Mouse (Mus musculus) frontal cortex, postnatal 10 days (tissue): Measurements from ENCODE around the gene Asprv1.

Experiments used
- DNase-seq, 2 experiments: peaks; one replicate each; pipeline ENCODE4 v3.0.0; 2022; ENCODE audit warnings: low spot score in 2 of 2, mixed read lengths in 1 of 2

Asprv1 gene

DNA sequence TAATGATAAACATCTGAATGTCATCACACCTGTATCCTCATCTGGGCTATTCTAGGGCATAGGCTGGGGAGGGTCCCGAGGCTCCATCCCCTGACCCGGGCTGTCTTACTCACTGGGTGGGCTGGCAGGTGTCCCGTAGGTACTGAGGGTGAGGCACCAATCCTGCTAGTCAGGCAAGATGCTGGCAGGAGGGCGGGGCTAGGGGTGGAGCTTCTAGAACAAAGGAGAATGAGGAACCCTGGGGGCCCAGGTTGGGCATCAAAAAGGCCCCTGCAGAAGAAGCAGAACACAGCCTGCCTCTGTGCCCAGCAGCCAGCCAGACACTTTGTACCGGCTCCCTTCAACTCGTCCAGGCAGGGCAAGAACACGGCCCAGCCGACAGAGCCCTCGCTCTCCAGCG, at the start of gene Asprv1:
TSS of gene Asprv1 (plus strand) at position 219 of the 400 bp plus-strand sequence.
- DNase-seq, result no peak

GRCm38 (mm10) chr6:86578396-86578795, 49.6 kb upstream of the Asprv1 start:
- no peak for DNase-seq

DNA sequence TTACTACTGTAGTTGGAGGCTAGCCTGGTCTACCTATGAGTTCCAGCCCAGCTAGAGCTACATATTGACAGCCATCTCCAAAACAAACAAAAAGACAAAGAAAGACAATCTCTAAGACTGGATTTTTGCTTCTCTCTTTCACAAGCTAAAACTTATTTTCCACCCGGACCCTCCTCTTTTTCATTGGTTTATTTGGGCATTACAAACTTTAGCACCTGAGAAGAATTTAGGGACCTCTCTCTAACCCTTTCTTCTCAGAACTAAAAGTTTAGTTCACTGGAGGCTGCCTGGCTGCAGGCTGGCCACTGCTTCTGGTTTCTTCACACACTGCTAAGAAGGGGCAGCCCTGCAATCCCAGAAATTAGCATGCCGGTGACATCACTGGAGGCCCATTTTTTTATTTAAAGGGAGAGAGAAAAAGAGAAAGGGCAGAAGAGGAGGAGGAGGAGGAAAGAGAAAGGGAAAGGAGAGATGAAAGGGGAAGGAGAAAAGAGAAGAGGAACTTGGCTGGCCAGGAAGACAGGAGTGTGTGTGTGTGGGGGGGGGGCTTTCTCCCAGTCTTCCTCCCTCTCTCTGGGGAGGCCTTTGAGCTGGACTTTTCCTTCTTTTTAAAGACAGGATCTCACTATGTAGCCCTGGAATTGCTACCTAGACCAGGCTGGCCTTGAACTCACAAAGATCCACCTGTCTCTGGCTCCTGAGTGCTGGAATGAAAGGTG, 48.7 kb upstream of the Asprv1 start:
- DNase-seq, result no peak

- DNase-seq, result no peak
These were observed 48.0 kb upstream of the Asprv1 start for GRCm38 (mm10) chr6:86579926-86580325.

DNA sequence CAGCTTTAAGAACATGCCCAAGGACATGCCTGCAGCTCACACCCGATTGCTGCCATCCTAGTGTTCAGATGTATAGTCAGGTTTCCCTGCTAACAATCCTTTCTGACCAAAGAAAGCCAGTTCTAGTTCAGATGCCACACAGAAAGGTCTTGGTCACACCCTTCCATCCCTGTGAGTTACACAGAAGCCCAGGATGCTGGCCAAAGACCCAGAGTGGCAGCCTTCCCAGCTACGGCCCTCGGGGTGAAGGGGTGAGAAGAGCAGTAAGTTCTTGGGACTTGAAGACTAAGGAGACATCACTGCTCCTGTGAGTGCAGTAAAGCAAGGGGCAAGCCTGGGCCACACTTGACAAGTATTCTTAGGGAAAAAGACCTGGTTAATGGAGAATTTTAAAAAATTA, 44.8 kb upstream of the Asprv1 start:
- no peak for DNase-seq

DNA sequence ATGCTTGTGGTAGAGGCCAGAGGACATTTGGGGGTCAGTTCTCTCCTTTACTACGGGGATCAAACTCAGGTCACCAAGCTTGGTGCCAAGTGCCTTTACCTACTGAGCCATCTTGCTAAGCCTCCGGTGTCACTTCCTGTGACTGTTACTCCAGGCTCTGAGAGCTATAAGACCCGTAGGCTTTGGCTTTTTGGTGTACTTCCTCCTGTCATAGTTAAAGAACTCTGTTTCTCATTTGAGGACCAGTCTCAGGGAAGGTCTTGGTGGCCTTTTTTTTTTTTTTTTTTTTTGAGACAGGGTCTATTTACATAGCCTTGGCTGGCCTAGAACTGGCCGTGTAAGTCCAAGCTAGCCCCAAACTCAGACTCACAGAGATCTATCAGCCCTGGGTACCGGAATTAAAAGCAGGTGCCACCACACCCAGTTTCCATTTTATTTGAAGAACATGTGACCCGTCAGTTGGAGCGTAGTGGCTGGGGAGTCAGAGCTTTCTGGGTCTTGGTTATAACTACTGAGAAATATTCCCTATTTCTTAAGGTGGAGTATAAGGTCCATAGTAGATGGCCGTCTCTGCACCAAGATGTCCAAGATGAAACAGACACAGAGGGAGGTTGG, 44.3 kb upstream of the Asprv1 start:
- DNase-seq, result no peak

GRCm38 (mm10) chr6:86584296-86585015, 43.5 kb upstream of the Asprv1 start:
- DNase-seq, result peak; percentile 72 to 79

DNA sequence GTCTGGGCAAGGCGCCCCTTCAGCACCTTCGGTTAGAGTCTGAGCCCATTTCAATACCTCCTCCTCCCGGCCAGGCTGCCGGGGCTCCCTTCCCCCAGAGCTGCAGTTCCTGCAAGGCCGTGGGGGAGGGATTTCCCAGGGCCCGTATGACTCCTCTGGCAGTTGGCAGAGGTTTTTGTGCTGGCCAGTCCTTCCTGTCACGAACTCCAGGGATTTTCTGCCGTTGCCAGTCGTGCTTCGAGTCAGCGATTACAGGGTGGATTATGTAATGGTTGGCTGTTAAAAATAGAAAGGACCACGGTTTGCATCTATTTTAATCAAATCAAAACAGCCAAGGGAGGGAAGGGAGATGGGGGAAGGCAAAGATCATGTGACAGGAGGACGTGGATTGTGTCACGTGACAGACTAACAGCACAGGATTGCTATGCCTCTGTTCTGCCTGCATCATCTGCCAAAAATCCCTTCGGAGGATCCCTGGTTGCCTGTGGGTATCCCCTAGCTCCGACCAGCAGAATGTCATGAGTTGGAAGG, 42.8 kb upstream of the Asprv1 start:
- peak; percentile 81 to 90 for DNase-seq

GRCm38 (mm10) chr6:86586070-86586469, 41.9 kb upstream of the Asprv1 start:
- no peak for DNase-seq

GRCm38 (mm10) chr6:86588429-86588828, 39.5 kb upstream of the Asprv1 start:
- no peak for DNase-seq

DNA sequence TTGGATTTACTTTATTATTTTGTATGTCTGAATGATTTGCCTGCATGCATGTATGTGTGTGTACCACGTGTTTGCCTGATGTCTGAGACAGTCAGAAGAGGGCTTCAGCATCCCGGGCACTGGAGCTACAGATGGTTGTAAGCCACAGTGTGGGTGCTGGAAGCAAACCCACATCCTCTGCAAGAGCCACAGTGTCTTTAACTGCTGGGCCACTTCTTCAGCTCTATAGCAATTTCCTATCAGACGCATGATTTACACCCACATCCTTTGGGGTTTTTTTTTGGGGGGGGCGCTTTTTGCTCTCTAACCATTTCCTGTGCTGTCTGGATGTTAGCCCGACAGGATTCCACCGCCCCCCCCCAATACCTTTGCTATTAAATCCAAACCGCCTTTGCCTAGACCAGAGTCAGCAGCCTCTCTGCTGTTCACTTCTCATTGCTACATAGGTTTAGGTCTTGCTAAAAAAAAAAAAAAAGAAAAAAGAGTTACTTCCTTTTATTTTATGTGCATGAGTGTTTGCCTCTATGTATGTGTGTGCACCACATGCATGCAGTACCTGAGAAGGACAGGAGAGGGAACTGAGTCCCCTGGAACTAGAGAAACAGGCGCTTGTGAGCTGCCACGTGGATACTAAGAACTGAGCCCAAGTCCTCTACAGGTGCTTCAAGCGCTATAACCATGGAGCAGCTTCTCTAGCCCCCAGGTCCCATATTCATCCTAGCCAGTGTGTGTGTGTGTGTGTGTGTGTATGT, 34.6 kb upstream of the Asprv1 start:
- DNase-seq, result no peak

DNA sequence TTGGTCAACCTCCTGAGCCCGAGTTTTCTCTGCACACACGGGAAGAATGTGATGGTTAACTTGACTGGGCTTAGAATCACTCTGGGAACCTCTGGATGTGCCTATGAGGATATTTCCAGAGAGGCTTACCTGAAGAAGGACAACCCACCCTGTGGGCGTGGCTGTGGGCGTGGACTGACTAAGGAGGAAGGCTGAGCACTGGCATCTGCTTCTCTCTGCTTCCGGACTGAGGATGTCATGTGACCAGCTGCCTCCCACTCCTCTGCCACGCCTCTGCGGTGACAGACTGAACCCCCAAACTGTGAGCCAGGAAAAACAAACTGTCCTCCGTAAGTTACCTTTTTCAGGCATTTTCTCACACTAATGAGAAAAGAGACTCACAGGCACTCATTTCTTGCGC, 33.3 kb upstream of the Asprv1 start:
- no peak for DNase-seq

GRCm38 (mm10) chr6:86595865-86596440, 32.0 kb upstream of the Asprv1 start:
- no peak for DNase-seq

DNA sequence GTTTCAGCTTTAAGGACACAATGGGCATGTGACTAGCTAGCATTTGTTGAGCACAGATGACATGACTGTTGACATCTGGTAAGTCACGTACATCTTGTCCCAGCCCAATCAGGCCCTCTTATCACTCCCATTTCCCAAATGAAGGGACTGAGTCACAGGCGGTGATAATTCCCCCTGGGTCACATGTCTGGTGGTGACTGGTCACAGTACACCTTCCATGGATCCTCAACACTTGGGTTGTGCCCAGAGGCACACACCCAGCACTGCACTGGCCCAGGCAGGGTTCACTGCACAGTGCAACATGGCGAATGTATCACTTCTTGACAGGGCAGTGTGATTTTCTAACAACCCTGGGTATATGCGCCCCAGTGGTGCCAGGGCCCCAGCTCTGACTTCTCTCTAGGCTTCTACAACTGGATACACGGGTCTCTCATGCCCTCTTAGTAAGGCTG, 29.2 kb upstream of the Asprv1 start:
- DNase-seq, result no peak

DNA sequence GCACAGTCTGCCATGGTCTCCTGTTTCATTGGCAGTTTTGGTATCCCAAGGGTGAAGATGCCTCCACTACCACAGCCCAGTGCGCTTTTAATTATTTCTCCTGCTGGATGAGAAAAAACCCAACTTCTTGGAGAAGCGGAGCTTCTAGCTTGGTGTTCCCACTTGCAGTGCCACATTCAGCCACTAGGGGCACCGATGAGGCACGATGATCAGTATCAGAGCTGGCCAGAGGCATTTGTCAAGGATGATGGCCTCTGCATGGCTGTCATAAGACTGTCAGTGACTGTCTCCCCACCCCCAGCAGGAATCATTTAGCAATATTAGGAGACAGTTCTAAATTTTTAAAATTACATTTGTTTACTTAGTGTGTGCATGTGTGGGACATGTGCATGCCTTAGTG, 28.8 kb upstream of the Asprv1 start:
- peak in 1 of 2 experiments; percentile 76 for DNase-seq

DNA sequence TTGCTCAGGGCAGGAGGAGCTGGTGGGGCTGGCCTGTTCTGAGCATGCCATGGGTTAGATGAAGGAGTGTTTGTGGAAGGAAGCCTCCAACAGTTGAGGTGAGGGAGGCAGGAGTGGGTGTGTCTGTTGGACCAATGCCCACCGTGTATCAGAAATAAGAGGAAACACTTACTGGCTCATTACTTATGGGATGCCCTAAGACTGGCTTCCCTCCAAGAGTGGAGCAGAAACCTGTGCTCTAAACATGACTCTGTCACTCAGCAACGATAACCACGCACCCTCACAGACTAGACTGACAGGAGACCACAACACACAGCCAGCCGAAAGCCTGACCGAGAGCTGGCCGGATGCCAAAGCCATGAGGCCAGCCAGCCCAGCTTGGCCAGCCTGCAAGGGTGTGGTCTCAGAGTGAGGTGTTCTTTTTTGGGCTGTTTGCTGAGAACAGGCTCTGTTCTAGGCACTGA, 28.0 kb upstream of the Asprv1 start:
- DNase-seq, result no peak

GRCm38 (mm10) chr6:86605260-86605659, 22.7 kb upstream of the Asprv1 start:
- no peak for DNase-seq

GRCm38 (mm10) chr6:86606289-86606688, 21.7 kb upstream of the Asprv1 start:
- DNase-seq, result no peak

DNA sequence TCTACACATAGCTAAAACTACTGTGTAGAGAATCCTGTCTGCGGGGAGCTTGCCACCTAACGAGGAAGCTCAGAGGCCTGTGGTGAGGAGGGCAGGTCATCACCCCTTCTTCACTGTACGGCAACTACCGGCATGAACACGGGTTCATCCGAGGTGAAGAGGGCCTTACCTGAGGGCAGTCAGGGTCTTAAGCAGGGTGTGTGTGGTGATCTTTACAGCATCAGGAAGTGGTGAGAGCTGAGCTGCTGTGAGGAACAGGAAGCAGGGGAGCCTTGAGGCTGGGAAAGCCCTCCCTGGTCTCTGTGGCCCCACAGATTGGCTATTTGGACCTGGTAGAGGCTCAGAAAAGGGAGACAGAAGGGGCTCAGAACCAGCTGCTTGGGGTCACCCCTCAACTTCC, 20.5 kb upstream of the Asprv1 start:
- no peak for DNase-seq

DNA sequence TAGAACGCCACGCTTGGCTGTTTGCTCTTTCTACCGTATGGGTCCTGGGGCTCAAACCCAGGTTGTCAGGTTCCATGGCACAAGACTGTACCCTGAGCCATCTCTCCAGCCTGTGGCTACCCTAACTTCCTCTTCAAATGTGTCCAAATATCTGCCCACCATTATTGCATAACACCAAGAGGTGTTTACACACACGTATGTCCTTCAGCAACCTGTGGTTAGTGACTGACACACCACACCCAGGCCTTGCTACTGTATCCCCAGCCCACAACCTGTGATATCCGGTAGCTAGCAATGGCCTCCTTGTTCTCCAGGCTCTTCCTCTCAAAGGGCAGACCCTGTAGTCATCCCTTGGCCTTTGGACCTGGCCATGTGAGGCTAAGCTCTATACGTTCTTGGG, 18.7 kb upstream of the Asprv1 start:
- DNase-seq, result no peak

GRCm38 (mm10) chr6:86610714-86611113, 17.2 kb upstream of the Asprv1 start:
- DNase-seq, result no peak
